Mouse (Mus musculus): ENCODE data around the gene Krtap17-1. TPM values are rescaled to one million over a fixed set of nuclear protein-coding genes. Genes with fewer than 3 reads are reported as not detected.

Krtap17-1 gene
- polyA plus RNA-seq, 1 experiment from 2014 or later = not detected

GRCm38 (mm10) chr11:100006624-100007023 is 12.8 kb upstream of the Krtap17-1 start:
- Histone ChIP-seq H3K4me3 (replicated peaks; ENCODE audit: low read length) (no peak overlapping the region), H3K9ac (ENCODE audit: low read length) (no peak overlapping the region), H3K4me2 (ENCODE audit: low read depth, low read length) (no peak overlapping the region), H3K36me3 (ENCODE audit: control insufficient read depth, insufficient read depth, low read length) (no peaks in the 10 kb centered on the region), H3K4me1 (ENCODE audit: control insufficient read depth, insufficient read depth, low read length) (no peaks in the 10 kb centered on the region), H3K27me3 (ENCODE audit: control insufficient read depth, insufficient read depth, low read length) (no peaks in the 10 kb centered on the region), H3K27ac (ENCODE audit: low read length) (peak overlapping the region; percentile 71), H3K9me3 (replicated peaks; ENCODE audit: control insufficient read depth, low read length) (no peaks in the 10 kb centered on the region)
- WGBS = 59% methylated on average over 3 of the region's 3 CpGs
- ATAC-seq (ENCODE audit: insufficient read depth, low FRiP score) = no peak

GRCm38 (mm10) chr11:100005905-100006304 is 12.1 kb upstream of the Krtap17-1 start:
- 65% methylated on average over 8 of the region's 8 CpGs for WGBS
- Histone ChIP-seq H3K9me3 (replicated peaks; ENCODE audit: control insufficient read depth, low read length) (no peaks in the 10 kb centered on the region), H3K4me3 (replicated peaks; ENCODE audit: low read length) (no peak overlapping the region), H3K36me3 (ENCODE audit: control insufficient read depth, insufficient read depth, low read length) (no peaks in the 10 kb centered on the region), H3K4me1 (ENCODE audit: control insufficient read depth, insufficient read depth, low read length) (no peaks in the 10 kb centered on the region), H3K9ac (ENCODE audit: low read length) (no peak overlapping the region), H3K27me3 (ENCODE audit: control insufficient read depth, insufficient read depth, low read length) (no peaks in the 10 kb centered on the region), H3K4me2 (ENCODE audit: low read depth, low read length) (no peak overlapping the region), H3K27ac (ENCODE audit: low read length) (peak overlapping the region; percentile 71)
- peak; percentile 56; the same call in 1 of the 2 replicates for ATAC-seq (ENCODE audit: insufficient read depth, low FRiP score)

GRCm38 (mm10) chr11:100004846-100005245 is 11.1 kb upstream of the Krtap17-1 start:
- H3K27ac ChIP-seq (ENCODE audit: low read length) = no peak overlapping the region
- ATAC-seq (ENCODE audit: insufficient read depth, low FRiP score) = no peak
- H3K4me3 ChIP-seq (replicated peaks; ENCODE audit: low read length) = no peak overlapping the region
- 20% methylated on average over 6 of the region's 6 CpGs for WGBS
- no peaks in the 10 kb centered on the region for H3K27me3 ChIP-seq (ENCODE audit: control insufficient read depth, insufficient read depth, low read length)
- H3K9me3 ChIP-seq (replicated peaks; ENCODE audit: control insufficient read depth, low read length) = no peaks in the 10 kb centered on the region
- H3K4me1 ChIP-seq (ENCODE audit: control insufficient read depth, insufficient read depth, low read length) = no peaks in the 10 kb centered on the region
- no peak overlapping the region for H3K9ac ChIP-seq (ENCODE audit: low read length)
- no peak overlapping the region for H3K4me2 ChIP-seq (ENCODE audit: low read depth, low read length)
- H3K36me3 ChIP-seq (ENCODE audit: control insufficient read depth, insufficient read depth, low read length) = no peaks in the 10 kb centered on the region

GRCm38 (mm10) chr11:99999091-99999490 is 5.3 kb upstream of the Krtap17-1 start:
- no peaks in the 10 kb centered on the region for H3K4me1 ChIP-seq (ENCODE audit: control insufficient read depth, insufficient read depth, low read length)
- no peaks in the 10 kb centered on the region for H3K36me3 ChIP-seq (ENCODE audit: control insufficient read depth, insufficient read depth, low read length)
- no peak for ATAC-seq (ENCODE audit: insufficient read depth, low FRiP score)
- H3K27me3 ChIP-seq (ENCODE audit: control insufficient read depth, insufficient read depth, low read length) = peaks cover 4% of the 10 kb centered on the region; the same call in 1 of the 2 replicates
- no peak overlapping the region for H3K9ac ChIP-seq (ENCODE audit: low read length)
- H3K27ac ChIP-seq (ENCODE audit: low read length) = no peak overlapping the region
- H3K4me3 ChIP-seq (replicated peaks; ENCODE audit: low read length) = no peak overlapping the region
- 90% methylated on average over 7 of the region's 7 CpGs for WGBS
- H3K9me3 ChIP-seq (replicated peaks; ENCODE audit: control insufficient read depth, low read length) = no peaks in the 10 kb centered on the region
- no peak overlapping the region for H3K4me2 ChIP-seq (ENCODE audit: low read depth, low read length)

- Histone ChIP-seq H3K9ac (ENCODE audit: low read length) (no peak overlapping the region), H3K9me3 (replicated peaks; ENCODE audit: control insufficient read depth, low read length) (no peaks in the 10 kb centered on the region), H3K36me3 (ENCODE audit: control insufficient read depth, insufficient read depth, low read length) (no peaks in the 10 kb centered on the region), H3K4me3 (replicated peaks; ENCODE audit: low read length) (no peak overlapping the region), H3K27me3 (ENCODE audit: control insufficient read depth, insufficient read depth, low read length) (peaks cover 4% of the 10 kb centered on the region; the same call in 1 of the 2 replicates), H3K4me2 (ENCODE audit: low read depth, low read length) (no peak overlapping the region), H3K4me1 (ENCODE audit: control insufficient read depth, insufficient read depth, low read length) (no peaks in the 10 kb centered on the region), H3K27ac (ENCODE audit: low read length) (no peak overlapping the region)
- no peak for ATAC-seq (ENCODE audit: insufficient read depth, low FRiP score)
- WGBS = 22% methylated on average over 4 of the region's 4 CpGs
Observed at GRCm38 (mm10) chr11:99994384-99994661, 529 bp upstream of the Krtap17-1 start.

- no peaks in the 10 kb centered on the region for H3K4me1 ChIP-seq (ENCODE audit: control insufficient read depth, insufficient read depth, low read length)
- H3K4me2 ChIP-seq (ENCODE audit: low read depth, low read length) = no peak overlapping the region
- no peak overlapping the region for H3K9ac ChIP-seq (ENCODE audit: low read length)
- peaks cover 4% of the 10 kb centered on the region; the same call in 1 of the 2 replicates for H3K27me3 ChIP-seq (ENCODE audit: control insufficient read depth, insufficient read depth, low read length)
- 72% methylated on average over 3 of the region's 3 CpGs for WGBS
- H3K27ac ChIP-seq (ENCODE audit: low read length) = no peak overlapping the region
- no peaks in the 10 kb centered on the region for H3K36me3 ChIP-seq (ENCODE audit: control insufficient read depth, insufficient read depth, low read length)
- H3K9me3 ChIP-seq (replicated peaks; ENCODE audit: control insufficient read depth, low read length) = no peaks in the 10 kb centered on the region
- H3K4me3 ChIP-seq (replicated peaks; ENCODE audit: low read length) = no peak overlapping the region
- ATAC-seq (ENCODE audit: insufficient read depth, low FRiP score) = no peak
Observed at GRCm38 (mm10) chr11:99990571-99990970, 3.2 kb downstream of the Krtap17-1 start.

- H3K27ac ChIP-seq (ENCODE audit: low read length) = no peak overlapping the region
Observed at GRCm38 (mm10) chr11:99989881-99990405, 3.9 kb downstream of the Krtap17-1 start.

GRCm38 (mm10) chr11:99988530-99988929 is 5.3 kb downstream of the Krtap17-1 start:
- no peak overlapping the region for H3K27ac ChIP-seq (ENCODE audit: low read length)
- ATAC-seq (ENCODE audit: insufficient read depth, low FRiP score) = no peak
- H3K9ac ChIP-seq (ENCODE audit: low read length) = no peak overlapping the region
- H3K9me3 ChIP-seq (replicated peaks; ENCODE audit: control insufficient read depth, low read length) = no peaks in the 10 kb centered on the region
- no peaks in the 10 kb centered on the region for H3K4me1 ChIP-seq (ENCODE audit: control insufficient read depth, insufficient read depth, low read length)
- H3K36me3 ChIP-seq (ENCODE audit: control insufficient read depth, insufficient read depth, low read length) = no peaks in the 10 kb centered on the region
- 86% methylated on average over 3 of the region's 3 CpGs for WGBS
- no peak overlapping the region for H3K4me2 ChIP-seq (ENCODE audit: low read depth, low read length)
- no peak overlapping the region for H3K4me3 ChIP-seq (replicated peaks; ENCODE audit: low read length)
- H3K27me3 ChIP-seq (ENCODE audit: control insufficient read depth, insufficient read depth, low read length) = no peaks in the 10 kb centered on the region

More at GRCm38 (mm10) chr11:99989881-99990405, 3.9 kb downstream of the Krtap17-1 start:
- Histone ChIP-seq H3K4me3 (replicated peaks; ENCODE audit: low read length) (no peak overlapping the region), H3K36me3 (ENCODE audit: control insufficient read depth, insufficient read depth, low read length) (no peaks in the 10 kb centered on the region), H3K4me2 (ENCODE audit: low read depth, low read length) (no peak overlapping the region), H3K9ac (ENCODE audit: low read length) (no peak overlapping the region), H3K27me3 (ENCODE audit: control insufficient read depth, insufficient read depth, low read length) (no peaks in the 10 kb centered on the region), H3K9me3 (replicated peaks; ENCODE audit: control insufficient read depth, low read length) (no peaks in the 10 kb centered on the region), H3K4me1 (ENCODE audit: control insufficient read depth, insufficient read depth, low read length) (no peaks in the 10 kb centered on the region)
- WGBS = 88% methylated on average over 6 of the region's 6 CpGs
- no peak for ATAC-seq (ENCODE audit: insufficient read depth, low FRiP score)

GRCm38 (mm10) chr11:99986180-99986647 is 7.6 kb downstream of the Krtap17-1 start, which contains the start of gene Krtap16-1:
Gene Krtap16-1 (minus strand): TSS chr11:99986597.
- 73% methylated on average over 8 of the region's 8 CpGs for WGBS
- Histone ChIP-seq H3K27ac (ENCODE audit: low read length) (no peak within 1 kb of the TSS), H3K4me2 (ENCODE audit: low read depth, low read length) (no peak within 1 kb of the TSS), H3K4me1 (ENCODE audit: control insufficient read depth, insufficient read depth, low read length) (no peaks in the 10 kb centered on the region), H3K9me3 (replicated peaks; ENCODE audit: control insufficient read depth, low read length) (no peaks in the 10 kb centered on the region), H3K27me3 (ENCODE audit: control insufficient read depth, insufficient read depth, low read length) (no peaks in the 10 kb centered on the region), H3K9ac (ENCODE audit: low read length) (no peak within 1 kb of the TSS), H3K4me3 (replicated peaks; ENCODE audit: low read length) (no peak within 1 kb of the TSS), H3K36me3 (ENCODE audit: control insufficient read depth, insufficient read depth, low read length) (no peaks in the 10 kb centered on the region)
- no peak for ATAC-seq (ENCODE audit: insufficient read depth, low FRiP score)
